Mouse (Mus musculus): ENCODE measurements around the gene Samd4b. TPM values are rescaled to one million over a fixed set of nuclear protein-coding genes. Genes with fewer than 3 reads are reported as not detected.
A peak's percentile ranks its signal among the peaks of the same experiment; 100 is the strongest.

The Samd4b gene
- polyA plus RNA-seq, 1 experiment from 2014 or later, result 35.6 TPM

GRCm38 (mm10) chr7:28585001-28585400 lies 12.9 kb downstream of the Samd4b start:
- ATAC-seq (ENCODE audit: low FRiP score), result no peak
- H3K4me1 ChIP-seq, result peaks cover 38% of the 10 kb centered on the region
- peak overlapping the region; percentile 29 for H3K9ac ChIP-seq

GRCm38 (mm10) chr7:28584468-28584867 lies 13.5 kb downstream of the Samd4b start:
- Histone ChIP-seq H3K9ac (peak overlapping the region; percentile 2; the same call in 1 of the 2 replicates), H3K9me3 (replicated peaks) (no peaks in the 10 kb centered on the region), H3K4me2 (replicated peaks) (no peak overlapping the region), H3K36me3 (no peaks in the 10 kb centered on the region), H3K27ac (no peak overlapping the region), H3K4me3 (no peak overlapping the region), H3K27me3 (no peaks in the 10 kb centered on the region), H3K4me1 (peaks cover 42% of the 10 kb centered on the region)
- ATAC-seq (ENCODE audit: low FRiP score), result no peak
- WGBS, result 88% methylated on average over 4 of the region's 4 CpGs

More at GRCm38 (mm10) chr7:28585001-28585400, 12.9 kb downstream of the Samd4b start:
- 80% methylated on average over 6 of the region's 6 CpGs for WGBS
- no peaks in the 10 kb centered on the region for H3K9me3 ChIP-seq (replicated peaks)
- H3K4me2 ChIP-seq (replicated peaks), result no peak overlapping the region
- H3K27me3 ChIP-seq, result no peaks in the 10 kb centered on the region
- no peak overlapping the region for H3K27ac ChIP-seq
- H3K4me3 ChIP-seq, result no peak overlapping the region
- no peaks in the 10 kb centered on the region for H3K36me3 ChIP-seq

GRCm38 (mm10) chr7:28583570-28584344 lies 14.2 kb downstream of the Samd4b start:
- Histone ChIP-seq H3K27ac (no peak overlapping the region), H3K4me2 (replicated peaks) (no peak overlapping the region), H3K4me1 (peaks cover 43% of the 10 kb centered on the region), H3K9me3 (replicated peaks) (no peaks in the 10 kb centered on the region), H3K9ac (peak overlapping the region; percentile 2; the same call in 1 of the 2 replicates), H3K27me3 (no peaks in the 10 kb centered on the region), H3K4me3 (no peak overlapping the region), H3K36me3 (no peaks in the 10 kb centered on the region)
- ATAC-seq (ENCODE audit: low FRiP score), result no peak
- 84% methylated on average over 8 of the region's 8 CpGs for WGBS

GRCm38 (mm10) chr7:28582841-28583240 lies 15.1 kb downstream of the Samd4b start:
- Histone ChIP-seq H3K27me3 (no peaks in the 10 kb centered on the region), H3K27ac (no peak overlapping the region), H3K36me3 (no peaks in the 10 kb centered on the region), H3K4me3 (no peak overlapping the region), H3K9me3 (replicated peaks) (no peaks in the 10 kb centered on the region), H3K4me2 (replicated peaks) (no peak overlapping the region), H3K9ac (no peak overlapping the region), H3K4me1 (peaks cover 45% of the 10 kb centered on the region)
- 88% methylated on average over 11 of the region's 11 CpGs for WGBS
- ATAC-seq (ENCODE audit: low FRiP score), result no peak

- Histone ChIP-seq H3K4me3 (no peak overlapping the region), H3K36me3 (no peaks in the 10 kb centered on the region), H3K4me1 (peaks cover 38% of the 10 kb centered on the region), H3K27ac (no peak overlapping the region), H3K27me3 (no peaks in the 10 kb centered on the region), H3K9ac (no peak overlapping the region), H3K9me3 (replicated peaks) (no peaks in the 10 kb centered on the region), H3K4me2 (replicated peaks) (no peak overlapping the region)
- ATAC-seq (ENCODE audit: low FRiP score), result no peak
- 89% methylated on average over 4 of the region's 4 CpGs for WGBS
These were observed 16.2 kb downstream of the Samd4b start for GRCm38 (mm10) chr7:28581721-28582120.

- no peaks in the 10 kb centered on the region for H3K36me3 ChIP-seq
- ATAC-seq (ENCODE audit: low FRiP score), result no peak
- no peak overlapping the region for H3K9ac ChIP-seq
- H3K4me2 ChIP-seq (replicated peaks), result no peak overlapping the region
- H3K27me3 ChIP-seq, result no peaks in the 10 kb centered on the region
- H3K9me3 ChIP-seq (replicated peaks), result no peaks in the 10 kb centered on the region
- H3K4me3 ChIP-seq, result no peak overlapping the region
- H3K27ac ChIP-seq, result no peak overlapping the region
- WGBS, result 75% methylated on average over 5 of the region's 5 CpGs
- H3K4me1 ChIP-seq, result peaks cover 29% of the 10 kb centered on the region
These were observed 18.1 kb downstream of the Samd4b start for GRCm38 (mm10) chr7:28579826-28580225.

GRCm38 (mm10) chr7:28578543-28579053 lies 19.3 kb downstream of the Samd4b start:
- ATAC-seq (ENCODE audit: low FRiP score), result no peak
- Histone ChIP-seq H3K4me2 (replicated peaks) (no peak overlapping the region), H3K9ac (no peak overlapping the region), H3K36me3 (no peaks in the 10 kb centered on the region), H3K9me3 (replicated peaks) (no peaks in the 10 kb centered on the region), H3K27ac (no peak overlapping the region), H3K4me1 (peaks cover 19% of the 10 kb centered on the region), H3K4me3 (no peak overlapping the region), H3K27me3 (no peaks in the 10 kb centered on the region)
- 82% methylated on average over 5 of the region's 5 CpGs for WGBS

GRCm38 (mm10) chr7:28577826-28578542 lies 20.0 kb downstream of the Samd4b start:
- Histone ChIP-seq H3K4me1 (peaks cover 19% of the 10 kb centered on the region), H3K4me2 (replicated peaks) (no peak overlapping the region), H3K27me3 (no peaks in the 10 kb centered on the region), H3K9ac (no peak overlapping the region), H3K4me3 (no peak overlapping the region), H3K9me3 (replicated peaks) (no peaks in the 10 kb centered on the region), H3K27ac (no peak overlapping the region), H3K36me3 (no peaks in the 10 kb centered on the region)
- ATAC-seq (ENCODE audit: low FRiP score), result no peak
- WGBS, result 83% methylated on average over 9 of the region's 9 CpGs

- no peak for ATAC-seq (ENCODE audit: low FRiP score)
- Histone ChIP-seq H3K27me3 (no peaks in the 10 kb centered on the region), H3K9ac (no peak overlapping the region), H3K27ac (no peak overlapping the region), H3K4me2 (replicated peaks) (no peak overlapping the region), H3K4me1 (peaks cover 25% of the 10 kb centered on the region), H3K9me3 (replicated peaks) (no peaks in the 10 kb centered on the region), H3K36me3 (no peaks in the 10 kb centered on the region), H3K4me3 (no peak overlapping the region)
- WGBS, result 78% methylated on average over 5 of the region's 5 CpGs
These were observed 21.6 kb downstream of the Samd4b start for GRCm38 (mm10) chr7:28576271-28576914.

- WGBS, result 94% methylated on average over 11 of the region's 11 CpGs
- Histone ChIP-seq H3K27ac (no peak overlapping the region), H3K27me3 (no peaks in the 10 kb centered on the region), H3K4me1 (peaks cover 27% of the 10 kb centered on the region), H3K4me2 (replicated peaks) (no peak overlapping the region), H3K4me3 (no peak overlapping the region), H3K9me3 (replicated peaks) (no peaks in the 10 kb centered on the region), H3K36me3 (no peaks in the 10 kb centered on the region), H3K9ac (no peak overlapping the region)
- no peak for ATAC-seq (ENCODE audit: low FRiP score)
These were observed 22.3 kb downstream of the Samd4b start for GRCm38 (mm10) chr7:28575597-28575996.

- Histone ChIP-seq H3K9ac (no peak overlapping the region), H3K9me3 (replicated peaks) (no peaks in the 10 kb centered on the region), H3K27ac (no peak overlapping the region), H3K27me3 (no peaks in the 10 kb centered on the region), H3K36me3 (peaks cover 11% of the 10 kb centered on the region; the same call in 1 of the 2 replicates), H3K4me1 (peaks cover 17% of the 10 kb centered on the region), H3K4me2 (replicated peaks) (no peak overlapping the region), H3K4me3 (no peak overlapping the region)
- WGBS, result 93% methylated on average over 3 of the region's 3 CpGs
- ATAC-seq (ENCODE audit: low FRiP score), result no peak
These were observed 24.7 kb downstream of the Samd4b start for GRCm38 (mm10) chr7:28573236-28573635.

GRCm38 (mm10) chr7:28572689-28573088 lies 25.3 kb downstream of the Samd4b start:
- Histone ChIP-seq H3K36me3 (peaks cover 15% of the 10 kb centered on the region), H3K4me1 (peaks cover 15% of the 10 kb centered on the region), H3K4me2 (replicated peaks) (no peak overlapping the region), H3K27ac (no peak overlapping the region), H3K9ac (no peak overlapping the region), H3K9me3 (replicated peaks) (no peaks in the 10 kb centered on the region), H3K27me3 (no peaks in the 10 kb centered on the region), H3K4me3 (no peak overlapping the region)
- 88% methylated on average over 5 of the region's 5 CpGs for WGBS
- ATAC-seq (ENCODE audit: low FRiP score), result no peak

Measured in hindbrain, embryonic 12.5 days (tissue).